Mouse (Mus musculus) embryonic facial prominence, embryonic 14.5 days (tissue): ENCODE data around the gene Rsph1. TPM values are rescaled to one million over a fixed set of nuclear protein-coding genes. Genes with fewer than 3 reads are reported as not detected.
"Not testable (repeated sequence)": the region's sequence is repeated elsewhere in the genome, so short reads cannot be mapped to it uniquely, and the experiment has no call there.

ENCODE experiments used
- ATAC-seq: fragments of 200-750 bp; cut with Nextera tagmentation; 2 replicates; pipeline ENCODE4 v1.8.0; 2017; ENCODE audit warnings: low read depth, moderate number of reproducible peaks, moderate TSS enrichment
- DNase-seq: peaks from one replicate; pipeline ENCODE4 v3.0.0-alpha.2; 2015; ENCODE audit warnings: low spot score
- H3K27ac ChIP-seq: fragments of 300-500 bp; sonication (generic); replicated peaks from 2 replicates; pipeline ENCODE4 v1.5.1; 2014; ENCODE audit warnings: low read depth, mild to moderate bottlenecking, low read length, moderate library complexity
- H3K27me3 ChIP-seq: fragments of 300-500 bp; sonication (generic); replicated peaks from 2 replicates; pipeline ENCODE4 v1.6.1; 2014; ENCODE audit warnings: low read length; ENCODE audit not compliant: control insufficient read depth, insufficient read depth
- H3K36me3 ChIP-seq: fragments of 300-500 bp; sonication (generic); 2 replicates; pipeline ENCODE4 v1.6.1; 2014; ENCODE audit warnings: low read length, mixed read lengths; ENCODE audit not compliant: control insufficient read depth, insufficient read depth
- H3K4me1 ChIP-seq: fragments of 300-500 bp; sonication (generic); 2 replicates; pipeline ENCODE4 v1.6.1; 2014; ENCODE audit warnings: antibody characterized with exemption, low read length; ENCODE audit not compliant: control insufficient read depth, insufficient read depth
- H3K4me2 ChIP-seq: fragments of 300-500 bp; sonication (generic); 2 replicates; pipeline ENCODE4 v1.6.1; 2014; ENCODE audit warnings: low read depth, mild to moderate bottlenecking, low read length, moderate library complexity, mixed read lengths
- H3K4me3 ChIP-seq: fragments of 300-500 bp; sonication (generic); 2 replicates; pipeline ENCODE4 v1.5.1; 2014; ENCODE audit warnings: low read depth, mild to moderate bottlenecking, low read length
- H3K9ac ChIP-seq: fragments of 300-500 bp; sonication (generic); 2 replicates; pipeline ENCODE4 v1.6.1; 2014; ENCODE audit warnings: low read depth, mild to moderate bottlenecking, low read length, moderate library complexity, mixed read lengths
- H3K9me3 ChIP-seq: fragments of 300-500 bp; sonication (generic); 2 replicates; pipeline ENCODE4 v1.6.1; 2016; ENCODE audit warnings: low read length; ENCODE audit not compliant: control insufficient read depth
- WGBS: fragments of 180-500 bp; shearing (Covaris S2); extraction: QIAGEN DNeasy Blood & Tissue Kit; methylation state at CpG from one replicate; pipeline ENCODE4 v1.1.7; 2014; 5-methylcytosine and 5-hydroxymethylcytosine counted together
- polyA plus RNA-seq: library from polyadenylated mRNA; unstranded; fragments of >200 nt; fragmentation: Nextera tagmentation; extraction: Ambion mirVana; gene quantifications from 2 replicates; pipeline ENCODE4 v1.2.1, GENCODE M21; 2014

The Rsph1 gene
- polyA plus RNA-seq, 1 experiment from 2014 or later: 7.8 TPM

DNA sequence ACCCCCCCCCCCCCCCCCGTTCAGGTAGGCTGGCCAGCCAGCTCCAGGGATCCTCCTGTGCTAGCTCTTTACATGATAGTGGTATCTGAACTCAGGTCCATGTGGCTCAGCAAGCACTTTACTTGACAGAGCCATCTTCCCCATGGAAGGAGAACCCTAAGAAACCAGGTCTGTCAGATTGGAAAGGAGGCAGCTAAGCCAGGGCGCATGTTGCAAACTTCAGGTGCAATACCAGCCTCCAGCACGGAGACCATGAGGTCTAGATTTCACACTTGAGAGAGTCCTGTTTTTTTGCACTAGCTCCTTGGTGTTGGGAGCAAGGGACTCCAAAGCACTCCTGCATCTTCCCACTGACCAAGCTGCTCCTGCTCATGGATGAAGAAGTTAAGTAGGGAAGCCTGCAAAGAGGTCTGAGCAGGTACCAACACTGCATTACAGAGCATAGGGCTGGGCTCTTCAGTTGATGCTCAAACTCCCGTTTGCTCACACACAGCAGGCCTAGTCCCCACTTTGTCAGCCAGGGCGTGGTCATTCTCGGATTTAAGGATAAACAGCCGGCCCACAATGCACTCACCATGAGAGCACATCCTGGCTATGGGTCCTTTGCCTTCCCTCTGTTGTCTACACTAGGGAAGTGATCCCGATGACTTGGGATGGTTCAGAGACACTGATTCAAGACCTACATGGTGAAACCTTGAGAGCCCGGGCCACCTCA is 819 bp downstream of the Rsph1 start:
- Histone ChIP-seq H3K36me3 (no peaks in the 10 kb centered on the region), H3K9ac (peak overlapping the region; percentile 54; the same call in 1 of the 2 replicates), H3K27me3 (no peaks in the 10 kb centered on the region), H3K4me3 (peak overlapping the region; percentile 45), H3K9me3 (no peaks in the 10 kb centered on the region), H3K27ac (no peak overlapping the region), H3K4me2 (peak overlapping the region; percentile 86), H3K4me1 (no peaks in the 10 kb centered on the region)
- ATAC-seq: peak; percentile 10; the same call in 1 of the 2 replicates
- no peak for DNase-seq
- WGBS: 23% methylated on average over 8 of the region's 9 CpGs

DNA sequence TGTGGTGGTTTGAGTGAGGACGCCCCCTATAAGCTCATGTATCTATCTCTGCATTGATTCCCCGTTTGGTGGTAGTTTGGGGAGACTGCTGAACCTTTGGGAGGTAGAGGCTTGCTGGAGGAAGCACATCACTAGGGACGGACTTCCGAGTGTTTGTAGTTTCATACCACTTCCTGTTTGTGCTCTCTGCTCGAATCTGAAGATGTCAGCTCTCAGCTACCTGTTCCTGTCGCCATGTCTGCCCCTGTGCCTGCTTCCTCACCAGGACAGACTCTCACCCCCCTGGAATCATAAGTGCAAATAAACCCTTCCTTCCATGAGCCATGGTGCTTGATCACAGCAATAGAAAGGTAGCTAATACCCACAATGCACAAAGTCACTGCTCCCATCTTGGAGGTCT is 2.0 kb downstream of the Rsph1 start:
- Histone ChIP-seq H3K4me2 (no peak overlapping the region), H3K4me1 (no peaks in the 10 kb centered on the region), H3K9me3 (no peaks in the 10 kb centered on the region), H3K27ac (no peak overlapping the region), H3K4me3 (no peak overlapping the region), H3K27me3 (no peaks in the 10 kb centered on the region), H3K36me3 (no peaks in the 10 kb centered on the region), H3K9ac (no peak overlapping the region)
- ATAC-seq (no peak), DNase-seq (no peak)
- 67% methylated on average over 6 of the region's 6 CpGs for WGBS

DNA sequence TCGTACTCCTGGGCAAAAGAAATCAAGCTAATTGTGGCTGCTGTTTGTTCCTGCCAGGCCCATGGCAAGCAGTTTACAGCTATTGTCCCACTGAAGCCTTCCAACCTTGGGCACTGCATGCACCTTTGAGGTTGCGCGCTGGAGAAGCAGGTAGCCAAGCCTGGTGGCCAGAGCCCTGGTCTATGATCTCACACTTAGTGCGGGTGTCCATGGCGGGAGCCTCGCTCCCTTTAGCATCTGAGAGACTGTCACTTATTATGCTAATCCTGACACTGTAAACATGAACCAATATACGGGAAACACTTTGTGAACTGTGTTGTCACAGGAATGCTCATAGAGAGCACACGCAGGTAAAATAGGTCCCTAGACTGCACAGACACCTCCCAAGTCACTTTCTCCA is 3.6 kb downstream of the Rsph1 start:
- Histone ChIP-seq H3K4me3 (no peak overlapping the region), H3K27me3 (no peaks in the 10 kb centered on the region), H3K27ac (no peak overlapping the region), H3K4me1 (no peaks in the 10 kb centered on the region), H3K4me2 (no peak overlapping the region), H3K9me3 (no peaks in the 10 kb centered on the region), H3K36me3 (no peaks in the 10 kb centered on the region), H3K9ac (no peak overlapping the region)
- ATAC-seq (no peak), DNase-seq (no peak)
- WGBS: 81% methylated on average over 8 of the region's 8 CpGs

DNA sequence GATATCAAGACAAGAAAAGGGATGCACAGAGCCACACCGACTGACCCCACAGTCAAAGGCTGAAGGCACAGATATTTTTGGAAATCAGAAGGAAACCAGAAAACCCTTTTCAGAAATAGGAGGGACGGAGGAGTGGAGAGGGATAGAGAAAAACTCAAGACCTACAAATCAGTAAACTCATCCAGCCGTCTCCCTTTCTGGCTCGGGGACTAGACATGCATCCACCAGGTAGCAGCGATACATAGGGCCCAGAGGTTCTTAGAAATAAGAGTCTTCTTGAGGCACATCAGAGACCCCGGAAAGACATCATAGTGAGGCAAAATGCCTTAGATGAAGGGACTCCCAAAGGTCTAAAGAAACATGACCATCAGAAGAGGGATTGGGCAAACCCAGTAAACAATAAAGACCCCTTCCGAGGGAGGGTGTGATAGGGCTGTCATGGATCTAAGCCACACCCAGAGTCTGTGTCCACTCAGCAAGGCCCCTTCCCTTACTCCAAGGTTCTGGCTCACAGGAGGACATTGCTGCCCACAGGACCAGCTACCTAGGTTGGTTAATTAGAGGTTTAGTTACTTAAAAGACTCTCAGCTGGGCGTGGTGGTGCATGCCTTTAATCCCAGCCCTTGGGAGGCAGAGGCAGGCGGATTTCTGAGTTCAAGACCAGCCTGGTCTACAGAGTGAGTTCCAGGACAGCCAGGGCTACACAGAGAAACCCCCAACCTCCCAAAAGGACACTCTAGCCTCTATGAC is 4.6 kb downstream of the Rsph1 start:
- no peak for DNase-seq
- no peaks in the 10 kb centered on the region for H3K27me3 ChIP-seq
- H3K4me3 ChIP-seq: no peak overlapping the region
- 84% methylated on average over 9 of the region's 9 CpGs for WGBS
- no peak overlapping the region for H3K4me2 ChIP-seq
- H3K4me1 ChIP-seq: no peaks in the 10 kb centered on the region
- no peak for ATAC-seq
- no peaks in the 10 kb centered on the region for H3K9me3 ChIP-seq
- no peak overlapping the region for H3K9ac ChIP-seq
- no peaks in the 10 kb centered on the region for H3K36me3 ChIP-seq
- no peak overlapping the region for H3K27ac ChIP-seq

DNA sequence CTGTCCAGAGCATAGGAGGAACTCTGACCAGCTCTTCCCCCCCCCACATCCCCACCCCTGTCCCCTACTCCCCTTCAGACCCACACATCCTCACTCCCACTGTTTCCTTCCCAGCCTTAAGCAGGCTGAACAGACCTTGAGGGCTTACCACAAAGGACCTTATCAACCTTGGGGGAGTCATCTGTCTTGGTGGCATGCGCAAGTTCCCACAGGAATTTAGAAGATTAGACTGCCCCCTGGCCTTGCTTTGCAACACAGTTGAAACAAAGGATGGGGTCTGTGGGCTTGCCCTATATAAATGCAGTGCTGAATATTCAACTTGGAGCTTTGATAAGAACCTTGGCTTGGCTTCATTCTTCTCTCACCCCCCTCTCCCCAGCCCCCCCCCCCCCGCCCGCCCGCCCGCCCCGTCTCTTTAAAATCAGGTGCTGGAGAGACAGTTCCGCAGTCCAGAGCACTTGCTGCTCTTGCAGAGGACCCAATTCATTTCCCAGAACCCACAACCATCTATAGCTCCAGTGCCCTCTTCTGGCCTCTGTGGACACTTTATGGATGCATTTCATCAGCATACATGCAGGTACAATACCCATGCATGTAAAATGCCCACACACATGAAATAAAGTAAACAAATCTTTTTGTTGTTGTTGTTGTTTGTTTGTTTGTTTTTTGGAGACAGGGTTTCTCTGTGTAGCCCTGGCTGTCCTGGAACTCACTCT is 5.9 kb downstream of the Rsph1 start:
- ATAC-seq: no peak
- Histone ChIP-seq H3K9me3 (no peaks in the 10 kb centered on the region), H3K4me1 (no peaks in the 10 kb centered on the region), H3K4me2 (no peak overlapping the region), H3K27ac (no peak overlapping the region), H3K36me3 (no peaks in the 10 kb centered on the region), H3K27me3 (no peaks in the 10 kb centered on the region), H3K9ac (no peak overlapping the region), H3K4me3 (no peak overlapping the region)
- 43% methylated on average over 3 of the region's 7 CpGs for WGBS
- no peak for DNase-seq

DNA sequence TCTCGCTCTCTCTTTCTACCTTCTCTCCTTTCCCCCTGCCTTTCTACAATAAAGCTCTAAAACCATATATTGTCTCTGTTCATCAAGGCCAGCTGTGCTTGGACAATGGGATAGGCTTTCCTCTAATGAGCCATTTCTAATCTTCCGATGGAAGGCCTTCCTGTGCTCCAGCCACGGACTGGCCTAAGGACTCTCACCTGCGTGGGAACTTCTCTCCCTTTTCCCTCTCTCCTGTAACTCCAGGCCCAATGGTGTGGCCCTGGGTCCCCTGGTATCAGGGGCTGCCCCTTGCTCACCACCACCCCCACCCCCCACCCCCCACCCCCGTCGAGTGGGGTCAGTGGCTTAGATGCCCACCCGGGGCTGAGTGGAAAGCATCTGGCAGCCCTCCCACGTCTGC is 6.4 kb downstream of the Rsph1 start:
- not testable (repeated sequence) for H3K27ac ChIP-seq, H3K27me3 ChIP-seq, H3K4me3 ChIP-seq, ATAC-seq, H3K4me1 ChIP-seq, DNase-seq, H3K9me3 ChIP-seq, H3K9ac ChIP-seq, H3K36me3 ChIP-seq, H3K4me2 ChIP-seq
- 81% methylated on average over 7 of the region's 8 CpGs for WGBS

DNA sequence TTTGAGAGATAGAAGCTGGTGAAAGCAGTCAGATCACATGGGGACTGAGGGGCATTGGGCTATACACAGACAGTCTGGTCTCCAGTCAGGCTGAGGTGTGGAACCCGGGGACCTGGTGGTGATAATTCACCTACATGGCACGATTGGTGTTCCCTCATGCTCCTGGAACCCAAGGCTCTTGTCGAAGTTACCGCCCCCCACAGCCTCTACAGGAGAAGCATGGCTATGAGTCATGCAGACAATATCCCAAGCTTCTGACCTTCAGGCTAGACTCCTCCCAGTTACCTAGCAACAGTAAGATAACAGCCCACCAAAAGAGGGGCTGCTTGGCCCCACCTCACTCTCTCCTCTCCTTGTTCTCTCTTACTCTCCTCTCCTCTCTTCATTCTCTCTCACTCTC is 6.9 kb downstream of the Rsph1 start:
- Histone ChIP-seq H3K27ac (no peak overlapping the region), H3K36me3 (no peaks in the 10 kb centered on the region), H3K4me1 (0 out of 2 replicates have a peak, but pooled peaks cover under 1% of the 10 kb centered on the region), H3K4me3 (no peak overlapping the region), H3K9ac (no peak overlapping the region), H3K9me3 (no peaks in the 10 kb centered on the region), H3K27me3 (no peaks in the 10 kb centered on the region), H3K4me2 (no peak overlapping the region)
- ATAC-seq (no peak), DNase-seq (no peak)
- WGBS: 82% methylated on average over 4 of the region's 4 CpGs

DNA sequence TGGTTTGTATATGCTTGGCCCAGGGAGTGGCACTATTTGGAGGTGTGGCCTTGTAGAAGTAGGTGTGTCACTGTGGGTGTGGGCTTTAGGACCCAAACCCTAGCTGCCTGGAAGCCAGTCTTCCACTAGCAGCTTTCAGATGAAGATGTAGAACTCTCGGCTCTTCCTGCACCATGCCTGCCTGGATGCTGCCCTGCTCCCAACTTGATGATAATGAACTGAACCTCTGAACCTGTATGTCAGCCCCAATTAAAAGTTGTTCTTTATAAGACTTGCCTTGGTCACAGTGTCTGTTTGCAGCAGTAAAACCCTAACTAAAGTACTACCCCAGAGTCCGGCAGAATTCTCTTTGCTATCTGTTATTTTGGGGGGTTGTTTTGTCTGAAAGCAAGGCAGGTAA is 7.4 kb downstream of the Rsph1 start:
- no peak for DNase-seq
- WGBS: 83% methylated on average over 2 of the region's 2 CpGs
- H3K4me3 ChIP-seq: no peak overlapping the region
- no peak overlapping the region for H3K9ac ChIP-seq
- H3K27ac ChIP-seq: no peak overlapping the region
- 0 out of 2 replicates have a peak, but pooled peaks cover 3% of the 10 kb centered on the region for H3K4me1 ChIP-seq
- ATAC-seq: no peak
- no peaks in the 10 kb centered on the region for H3K36me3 ChIP-seq
- H3K4me2 ChIP-seq: no peak overlapping the region
- H3K9me3 ChIP-seq: no peaks in the 10 kb centered on the region
- no peaks in the 10 kb centered on the region for H3K27me3 ChIP-seq
